Mouse (Mus musculus) spleen, adult 2 months (tissue): ENCODE results near the gene Pank2. TPM values are rescaled to one million over a fixed set of nuclear protein-coding genes. Genes with fewer than 3 reads are reported as not detected.
A peak's percentile ranks its signal among the peaks of the same experiment; 100 is the strongest.
"Not testable (repeated sequence)": the region's sequence is repeated elsewhere in the genome, so short reads cannot be mapped to it uniquely, and the experiment has no call there.

Experiments
- DNase-seq, 2 experiments: peaks; one replicate each; pipeline versions ENCODE4 v3.0.0 to v3.0.0-alpha.2; 2012 to 2021; ENCODE audit warnings: low spot score in 2 of 2, low read depth in 1 of 2
- H3K27ac ChIP-seq: fragments of 200-500 bp; 2 replicates; pipeline ENCODE4 v1.5.1; 2012; ENCODE audit warnings: low read length, inconsistent platforms; ENCODE audit not compliant: insufficient read depth
- H3K27me3 ChIP-seq: fragments of 200-500 bp; 2 replicates; pipeline ENCODE4 v1.6.1; 2012; ENCODE audit warnings: mild to moderate bottlenecking, moderate library complexity, low read length, inconsistent platforms; ENCODE audit not compliant: control insufficient read depth, insufficient read depth
- H3K36me3 ChIP-seq: fragments of 200-500 bp; 2 replicates; pipeline ENCODE4 v1.6.1; 2012; ENCODE audit warnings: mild to moderate bottlenecking, low read length, inconsistent platforms; ENCODE audit not compliant: control insufficient read depth, insufficient read depth
- H3K4me1 ChIP-seq: fragments of 200-500 bp; 2 replicates; pipeline ENCODE4 v1.6.1; 2011; ENCODE audit warnings: inconsistent platforms; ENCODE audit not compliant: control insufficient read depth, insufficient read depth, insufficient read length
- H3K4me3 ChIP-seq: fragments of 200-500 bp; 2 replicates; pipeline ENCODE4 v1.5.1; 2011; ENCODE audit warnings: mild to moderate bottlenecking, inconsistent platforms; ENCODE audit not compliant: insufficient read depth, insufficient read length; ENCODE audit errors: extremely low read depth
- CTCF ChIP-seq: fragments of 200-500 bp; IDR thresholded peaks from 2 replicates; pipeline ENCODE4 v1.5.1; 2011; ENCODE audit warnings: mild to moderate bottlenecking, inconsistent platforms; ENCODE audit not compliant: insufficient read depth, insufficient read length, insufficient replicate concordance; ENCODE audit errors: extremely low read depth
- POLR2A ChIP-seq: fragments of 200-500 bp; IDR thresholded peaks from 2 replicates; pipeline ENCODE4 v1.6.1; 2011; ENCODE audit warnings: low read depth, low read length, inconsistent platforms
- WGBS: fragments of 180-500 bp; shearing (Covaris S2); methylation state at CpG from one replicate; pipeline ENCODE4 v1.1.7; 2018; 5-methylcytosine and 5-hydroxymethylcytosine counted together
- polyA plus RNA-seq: library from polyadenylated mRNA; depleted of rRNA; stranded (reverse); fragments of >200 nt; gene quantifications from 2 replicates; pipeline ENCODE4 v1.2.3, GENCODE M21; 2012

The Pank2 gene
- polyA plus RNA-seq, 1 experiment: 10.7 TPM

DNA sequence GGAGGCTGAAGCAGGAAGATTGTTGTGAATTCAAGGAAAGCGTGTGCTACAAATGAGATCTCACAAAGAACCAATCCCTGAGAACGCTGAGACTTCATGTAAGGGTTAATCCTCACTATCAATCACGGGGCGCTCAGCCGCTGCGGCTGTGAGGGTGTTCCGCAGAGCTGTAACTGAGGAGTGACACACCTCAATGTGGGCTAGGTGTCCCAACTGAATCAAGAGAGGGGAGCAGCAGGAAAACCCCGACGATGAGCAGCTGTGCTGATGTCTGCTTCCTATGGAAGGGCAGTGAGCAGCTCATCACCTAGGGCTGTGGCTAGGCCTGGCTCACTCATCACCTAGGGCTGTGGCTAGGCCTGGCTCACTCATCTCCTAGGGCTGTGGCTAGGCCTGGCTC lies 42.2 kb downstream of the Pank2 start:
- TF ChIP-seq POLR2A (no peak), CTCF (no peak)
- Histone ChIP-seq H3K27me3 (no peaks in the 10 kb centered on the region), H3K4me3 (no peak overlapping the region), H3K4me1 (no peaks in the 10 kb centered on the region), H3K27ac (no peak overlapping the region), H3K36me3 (peaks cover 4% of the 10 kb centered on the region)
- no peak for DNase-seq
- 92% methylated on average over 9 of the region's 9 CpGs for WGBS

DNA sequence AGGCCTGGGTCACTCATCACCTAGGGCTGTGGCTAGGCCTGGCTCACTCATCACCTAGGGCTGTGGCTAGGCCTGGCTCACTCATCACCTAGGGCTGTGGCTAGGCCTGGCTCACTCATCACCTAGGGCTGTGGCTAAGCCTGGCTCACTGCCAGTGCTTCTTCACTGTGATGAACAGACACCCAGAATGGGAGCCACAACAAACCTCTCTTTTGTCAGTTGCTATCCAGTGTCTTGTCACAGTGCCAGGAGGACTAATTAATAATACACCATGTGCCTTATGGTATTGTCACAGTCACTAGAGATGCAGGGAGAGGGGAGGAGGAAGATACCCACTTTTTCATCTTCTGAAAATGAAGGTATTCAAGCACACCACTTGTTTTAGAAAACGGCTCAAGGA lies 42.9 kb downstream of the Pank2 start:
- H3K27me3 ChIP-seq, H3K36me3 ChIP-seq, DNase-seq, H3K4me1 ChIP-seq, H3K4me3 ChIP-seq, H3K27ac ChIP-seq: not testable (repeated sequence)
- 90% methylated on average over 1 of the region's 1 CpGs for WGBS

DNA sequence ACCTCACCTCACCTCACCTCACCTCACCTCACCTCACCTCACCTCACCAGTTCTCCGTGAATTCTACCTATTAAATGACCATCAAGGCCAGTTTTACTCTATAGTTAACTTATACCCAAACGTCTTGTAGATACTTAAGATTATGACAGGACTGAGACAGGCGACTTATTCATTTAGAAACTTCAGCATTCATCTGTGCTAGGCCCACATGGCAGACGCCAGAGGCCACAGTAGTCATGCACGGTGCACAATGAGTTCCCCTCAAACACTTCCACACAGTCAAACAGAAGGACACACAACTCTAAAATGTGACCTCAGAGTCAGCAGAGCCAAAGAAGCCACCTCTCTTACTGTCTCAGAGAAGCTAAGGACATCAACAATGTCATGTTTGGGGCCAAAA lies 45.1 kb downstream of the Pank2 start:
- Histone ChIP-seq H3K27me3 (no peaks in the 10 kb centered on the region), H3K4me3 (no peak overlapping the region), H3K27ac (no peak overlapping the region), H3K36me3 (peaks cover 4% of the 10 kb centered on the region), H3K4me1 (no peaks in the 10 kb centered on the region)
- no peak for DNase-seq
- WGBS: 86% methylated on average over 5 of the region's 5 CpGs
- TF ChIP-seq CTCF (no peak), POLR2A (no peak)

DNA sequence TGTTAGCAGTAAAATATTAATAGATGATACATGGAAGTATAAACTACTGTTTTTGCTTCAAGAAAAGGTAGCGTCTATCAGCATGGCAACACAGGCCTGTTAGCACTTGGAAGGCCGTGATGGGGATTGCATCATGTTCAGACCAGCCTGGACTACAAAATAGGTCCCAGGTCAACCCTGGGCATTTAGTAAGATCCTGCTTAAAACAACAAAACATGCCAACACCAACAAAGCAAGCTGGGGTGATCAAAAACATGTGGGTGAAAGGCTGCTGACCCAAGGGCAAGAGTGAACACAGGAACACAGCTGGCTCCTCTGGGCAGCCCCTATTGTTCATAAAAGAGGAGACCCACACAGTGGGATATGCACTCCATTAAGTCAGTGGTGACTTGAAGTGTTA lies 45.5 kb downstream of the Pank2 start:
- H3K4me1 ChIP-seq: no peaks in the 10 kb centered on the region
- DNase-seq: no peak
- TF ChIP-seq CTCF (no peak), POLR2A (no peak)
- no peaks in the 10 kb centered on the region for H3K27me3 ChIP-seq
- WGBS: 89% methylated on average over 2 of the region's 2 CpGs
- no peak overlapping the region for H3K27ac ChIP-seq
- H3K36me3 ChIP-seq: peaks cover 4% of the 10 kb centered on the region
- H3K4me3 ChIP-seq: no peak overlapping the region

DNA sequence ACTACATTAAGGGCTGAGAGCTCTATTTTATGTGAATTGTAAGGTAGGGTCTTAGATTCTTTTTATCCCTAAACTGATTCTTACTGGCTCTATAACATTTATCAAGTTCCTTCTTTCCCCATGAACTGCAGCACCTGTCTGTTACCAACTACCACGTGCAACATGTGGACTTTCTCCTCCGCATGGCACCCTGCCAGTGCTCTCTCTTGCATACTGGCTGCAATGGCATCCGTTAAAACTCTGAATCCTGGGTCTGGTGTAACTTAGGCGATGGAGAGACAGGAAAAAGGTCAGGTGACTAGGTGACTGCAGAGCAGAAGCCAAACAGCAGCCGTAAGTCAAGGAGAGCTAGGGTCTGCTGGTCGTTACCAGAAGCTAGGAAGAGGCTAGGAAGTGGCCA lies 47.0 kb downstream of the Pank2 start:
- Histone ChIP-seq H3K36me3 (no peaks in the 10 kb centered on the region), H3K27me3 (no peaks in the 10 kb centered on the region), H3K27ac (no peak overlapping the region), H3K4me3 (no peak overlapping the region), H3K4me1 (no peaks in the 10 kb centered on the region)
- WGBS: 80% methylated on average over 6 of the region's 6 CpGs
- TF ChIP-seq CTCF (no peak), POLR2A (no peak)
- no peak for DNase-seq

DNA sequence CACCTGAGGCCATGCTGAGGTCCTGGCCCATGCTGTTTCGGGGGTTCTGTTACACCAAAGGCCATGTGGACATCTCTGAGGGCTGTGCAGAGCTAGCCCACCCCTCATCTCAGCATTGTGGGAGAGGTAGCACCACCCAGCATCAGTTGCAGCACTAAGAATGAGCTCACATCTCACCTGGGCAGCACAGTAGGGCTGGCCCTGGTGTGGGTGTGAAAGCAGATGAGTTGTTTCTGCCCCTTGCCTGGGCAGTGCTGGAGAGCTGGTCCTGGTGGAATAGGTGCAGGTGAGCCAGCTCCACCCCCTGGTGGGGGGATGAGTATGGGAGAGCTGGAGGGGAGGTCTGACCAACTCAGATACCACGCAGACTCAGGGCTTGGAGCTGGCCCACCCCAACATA lies 53.9 kb downstream of the Pank2 start:
- no peak for DNase-seq
- H3K36me3 ChIP-seq: no peaks in the 10 kb centered on the region
- TF ChIP-seq CTCF (no peak), POLR2A (no peak)
- H3K4me1 ChIP-seq: peaks cover 5% of the 10 kb centered on the region; the same call in 1 of the 2 replicates
- H3K4me3 ChIP-seq: no peak overlapping the region
- no peak overlapping the region for H3K27ac ChIP-seq
- no peaks in the 10 kb centered on the region for H3K27me3 ChIP-seq
- WGBS: 77% methylated on average over 2 of the region's 2 CpGs

DNA sequence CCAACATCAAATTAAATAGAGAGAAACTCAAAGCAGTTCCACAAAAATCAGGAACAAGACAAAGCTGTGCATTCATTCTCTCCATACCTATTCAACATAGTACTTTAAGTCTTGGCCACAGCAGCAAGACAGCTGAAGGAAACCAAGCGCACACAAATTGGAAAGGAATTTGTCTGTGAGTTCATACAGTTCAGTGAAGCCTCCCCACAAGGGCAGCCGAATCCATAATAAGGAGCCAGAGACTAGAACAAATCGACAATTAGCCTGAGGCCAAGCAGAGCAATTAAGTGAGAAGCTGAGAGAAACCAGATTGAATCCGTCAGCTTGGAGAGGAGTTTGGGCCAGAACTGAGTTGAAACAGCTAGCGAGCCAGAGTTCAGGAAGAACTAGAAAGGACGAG lies 57.1 kb downstream of the Pank2 start:
- 95% methylated on average over 6 of the region's 6 CpGs for WGBS
- H3K27me3 ChIP-seq: no peaks in the 10 kb centered on the region
- DNase-seq: no peak
- no peaks in the 10 kb centered on the region for H3K36me3 ChIP-seq
- no peak overlapping the region for H3K27ac ChIP-seq
- TF ChIP-seq POLR2A (no peak), CTCF (no peak)
- H3K4me1 ChIP-seq: peaks cover 5% of the 10 kb centered on the region
- H3K4me3 ChIP-seq: no peak overlapping the region

DNA sequence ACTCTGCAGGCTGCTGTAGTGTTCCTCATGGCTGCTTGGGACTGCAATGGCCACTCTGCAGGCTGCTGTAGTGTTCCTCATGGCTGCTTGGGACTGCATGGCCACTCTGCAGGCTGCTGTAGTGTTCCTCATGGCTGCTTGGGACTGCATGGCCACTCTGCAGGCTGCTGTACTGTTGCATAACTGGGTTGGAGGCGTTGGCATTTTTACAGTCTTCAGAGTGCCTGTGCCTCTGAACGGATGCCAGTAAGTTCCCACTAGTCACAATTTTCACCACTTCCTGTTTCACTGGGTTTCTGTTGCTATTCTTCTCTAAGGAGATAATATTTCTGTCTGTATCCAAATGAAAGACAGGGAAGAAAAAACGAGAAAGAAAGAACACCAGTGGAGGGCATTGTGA lies 58.9 kb downstream of the Pank2 start:
- H3K4me3 ChIP-seq, H3K27me3 ChIP-seq, H3K36me3 ChIP-seq, H3K4me1 ChIP-seq: not testable (repeated sequence)
- peak overlapping the region; percentile 64 for H3K27ac ChIP-seq
- 1% methylated on average over 3 of the region's 3 CpGs for WGBS
- peak; percentile 8 to 15 for DNase-seq
